Mouse (Mus musculus): ENCODE results near the gene Cltc. TPM values are rescaled to one million over a fixed set of nuclear protein-coding genes. Genes with fewer than 3 reads are reported as not detected.

Gene Cltc
- polyA plus RNA-seq, 1 experiment from 2014 or later, result 173 TPM

DNA sequence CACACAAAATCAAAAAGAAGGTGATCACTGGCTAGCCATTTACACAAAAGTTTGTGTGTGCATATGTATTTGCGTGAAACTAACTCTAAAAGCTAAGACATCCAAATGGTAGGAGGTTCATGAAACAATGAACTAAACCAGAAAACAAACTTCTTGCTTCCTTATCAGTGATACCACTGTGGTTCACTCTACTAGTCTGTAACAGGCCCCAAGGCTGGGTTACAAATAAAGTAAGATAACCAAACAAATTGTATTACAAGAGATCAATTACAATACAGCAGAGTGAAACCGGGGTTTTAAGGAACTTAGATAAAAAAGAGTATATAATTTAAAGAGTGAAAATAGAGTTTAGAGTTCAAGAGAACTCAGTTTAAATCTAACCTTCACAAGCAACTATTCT, 89.8 kb downstream of the Cltc start:
- H3K27me3 ChIP-seq (ENCODE audit: control insufficient read depth, insufficient read depth, low read length), result no peaks in the 10 kb centered on the region
- no peaks in the 10 kb centered on the region for H3K9me3 ChIP-seq (ENCODE audit: control insufficient read depth, low read length)
- H3K4me2 ChIP-seq (replicated peaks; ENCODE audit: low read depth, low read length), result no peak overlapping the region
- H3K36me3 ChIP-seq (ENCODE audit: control insufficient read depth, insufficient read depth, low read length), result no peaks in the 10 kb centered on the region
- DNase-seq (ENCODE audit: low spot score) (no peak), ATAC-seq (ENCODE audit: low FRiP score) (no peak)
- WGBS, result 97% methylated on average over 2 of the region's 2 CpGs
- no peak overlapping the region for H3K27ac ChIP-seq (ENCODE audit: low read depth, low read length)
- no peaks in the 10 kb centered on the region for H3K4me1 ChIP-seq (replicated peaks; ENCODE audit: control insufficient read depth, insufficient read depth, low read length)
- H3K4me3 ChIP-seq (ENCODE audit: low read depth, low read length), result no peak overlapping the region
- H3K9ac ChIP-seq (ENCODE audit: low read depth, low read length), result no peak overlapping the region

DNA sequence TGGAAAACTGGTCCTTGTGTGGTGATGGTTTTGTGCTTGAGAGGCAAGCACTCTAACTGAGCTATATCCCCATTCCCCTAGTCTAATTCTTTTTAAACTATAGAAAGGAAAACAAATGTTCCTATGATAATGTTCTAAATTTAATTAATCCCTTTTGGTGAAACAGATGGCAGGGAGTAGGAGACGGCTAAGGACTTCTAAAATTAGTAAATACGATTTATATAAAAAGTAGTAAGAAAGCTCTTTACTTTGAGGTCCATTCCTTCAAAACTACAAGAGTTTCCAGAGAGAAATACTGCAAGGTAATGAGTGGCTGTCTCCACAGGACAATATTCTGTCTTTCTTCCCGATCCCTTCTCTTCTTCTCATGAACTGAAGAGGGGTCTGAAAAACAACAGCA, 93.0 kb downstream of the Cltc start:
- Histone ChIP-seq H3K4me2 (replicated peaks; ENCODE audit: low read depth, low read length) (no peak overlapping the region), H3K36me3 (ENCODE audit: control insufficient read depth, insufficient read depth, low read length) (no peaks in the 10 kb centered on the region), H3K27ac (ENCODE audit: low read depth, low read length) (no peak overlapping the region), H3K27me3 (ENCODE audit: control insufficient read depth, insufficient read depth, low read length) (no peaks in the 10 kb centered on the region), H3K9ac (ENCODE audit: low read depth, low read length) (no peak overlapping the region), H3K4me3 (ENCODE audit: low read depth, low read length) (no peak overlapping the region), H3K4me1 (replicated peaks; ENCODE audit: control insufficient read depth, insufficient read depth, low read length) (no peaks in the 10 kb centered on the region), H3K9me3 (ENCODE audit: control insufficient read depth, low read length) (no peaks in the 10 kb centered on the region)
- WGBS, result 94% methylated on average over 3 of the region's 3 CpGs
- DNase-seq (ENCODE audit: low spot score) (no peak), ATAC-seq (ENCODE audit: low FRiP score) (no peak)

DNA sequence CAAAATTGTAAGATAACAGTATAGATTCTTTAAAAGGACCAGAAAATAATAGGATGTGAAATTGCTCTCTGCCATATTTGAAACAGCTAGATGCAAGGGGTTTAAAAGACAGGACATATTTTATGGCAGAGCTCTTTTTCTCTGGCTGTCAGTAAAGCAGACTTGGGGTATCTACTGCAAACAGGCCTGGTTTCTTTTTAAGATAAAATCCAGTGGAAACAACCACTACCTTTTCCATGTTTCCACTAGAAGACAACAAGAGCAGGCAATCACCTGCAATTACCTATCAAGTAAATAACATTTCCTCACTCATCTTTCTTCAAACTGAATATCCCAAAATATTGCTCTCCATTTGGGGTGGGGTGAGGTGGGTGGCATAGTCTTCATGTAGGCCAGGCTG, 93.4 kb downstream of the Cltc start:
- no peak overlapping the region for H3K9ac ChIP-seq (ENCODE audit: low read depth, low read length)
- no peak overlapping the region for H3K27ac ChIP-seq (ENCODE audit: low read depth, low read length)
- no peaks in the 10 kb centered on the region for H3K36me3 ChIP-seq (ENCODE audit: control insufficient read depth, insufficient read depth, low read length)
- H3K4me1 ChIP-seq (replicated peaks; ENCODE audit: control insufficient read depth, insufficient read depth, low read length), result no peaks in the 10 kb centered on the region
- no peak overlapping the region for H3K4me3 ChIP-seq (ENCODE audit: low read depth, low read length)
- no peak overlapping the region for H3K4me2 ChIP-seq (replicated peaks; ENCODE audit: low read depth, low read length)
- no peak for DNase-seq (ENCODE audit: low spot score)
- no peaks in the 10 kb centered on the region for H3K9me3 ChIP-seq (ENCODE audit: control insufficient read depth, low read length)
- no peak for ATAC-seq (ENCODE audit: low FRiP score)
- no peaks in the 10 kb centered on the region for H3K27me3 ChIP-seq (ENCODE audit: control insufficient read depth, insufficient read depth, low read length)

DNA sequence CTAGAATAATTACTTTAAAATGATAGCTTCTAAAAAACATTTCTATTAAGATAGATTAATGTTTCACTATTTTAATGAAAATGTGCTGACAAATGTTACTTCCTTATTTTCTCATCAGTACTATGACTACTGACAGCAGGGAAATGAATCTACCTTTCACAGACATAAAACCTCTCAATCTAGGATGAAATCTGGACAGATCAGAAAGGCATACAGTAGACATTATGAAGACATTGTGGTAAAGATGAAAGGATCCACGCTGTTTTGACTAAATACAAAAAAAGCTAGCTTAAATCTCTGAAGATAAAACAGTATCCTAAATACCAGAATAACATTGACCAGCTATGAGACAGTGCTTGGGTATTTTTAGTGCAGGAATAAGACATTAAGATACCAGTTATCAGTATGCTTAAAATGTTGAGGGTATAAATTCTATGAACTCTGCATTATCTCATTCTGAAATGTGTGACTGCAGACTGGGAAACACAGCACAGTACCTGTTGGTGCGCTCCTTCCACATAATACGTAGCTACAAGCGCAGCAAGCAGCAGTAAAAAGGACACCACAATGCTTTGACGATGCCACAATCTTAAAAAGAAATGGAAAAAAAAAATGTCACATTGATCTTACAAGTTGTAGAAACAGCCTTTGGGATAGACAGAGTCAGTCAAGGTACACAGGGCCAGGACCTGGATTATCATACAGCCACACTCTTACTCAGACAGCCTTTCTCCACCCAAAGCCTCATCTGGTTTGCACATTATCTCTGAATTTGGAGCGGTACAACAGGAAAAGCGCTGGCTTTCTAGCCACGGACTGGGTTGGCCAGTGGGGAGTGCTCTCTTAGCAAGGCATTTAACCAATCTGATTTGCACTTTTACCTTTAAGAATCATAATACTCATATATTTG, 94.1 kb downstream of the Cltc start:
- WGBS, result 93% methylated on average over 8 of the region's 8 CpGs
- ATAC-seq (ENCODE audit: low FRiP score), result no peak
- H3K4me2 ChIP-seq (replicated peaks; ENCODE audit: low read depth, low read length), result no peak overlapping the region

DNA sequence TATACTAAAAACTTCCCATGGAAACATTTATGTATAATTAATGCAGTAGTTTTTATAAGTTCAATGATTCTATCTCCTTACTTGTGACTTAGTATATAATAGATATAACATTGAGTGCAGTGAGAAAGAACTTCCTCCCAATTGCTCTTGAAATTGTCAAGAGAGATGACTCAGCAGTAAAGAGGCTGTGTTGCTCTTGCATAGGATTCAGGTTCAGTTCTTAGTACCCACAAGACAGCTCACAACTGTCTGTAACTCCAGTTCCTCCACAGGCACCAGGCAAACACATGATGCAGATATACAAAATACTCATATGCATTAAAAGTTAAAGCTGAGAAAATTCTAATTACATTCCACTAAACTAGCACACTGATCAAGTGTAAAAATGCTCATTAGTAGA, 99.5 kb downstream of the Cltc start:
- Histone ChIP-seq H3K27me3 (ENCODE audit: control insufficient read depth, insufficient read depth, low read length) (no peaks in the 10 kb centered on the region), H3K36me3 (ENCODE audit: control insufficient read depth, insufficient read depth, low read length) (no peaks in the 10 kb centered on the region), H3K27ac (ENCODE audit: low read depth, low read length) (no peak overlapping the region), H3K4me1 (replicated peaks; ENCODE audit: control insufficient read depth, insufficient read depth, low read length) (no peaks in the 10 kb centered on the region), H3K4me3 (ENCODE audit: low read depth, low read length) (no peak overlapping the region), H3K9me3 (ENCODE audit: control insufficient read depth, low read length) (no peaks in the 10 kb centered on the region), H3K9ac (ENCODE audit: low read depth, low read length) (no peak overlapping the region), H3K4me2 (replicated peaks; ENCODE audit: low read depth, low read length) (no peak overlapping the region)
- DNase-seq (ENCODE audit: low spot score), result no peak
- no peak for ATAC-seq (ENCODE audit: low FRiP score)

More for the DNA sequence above, 94.1 kb downstream of the Cltc start:
- Histone ChIP-seq H3K27me3 (ENCODE audit: control insufficient read depth, insufficient read depth, low read length) (no peaks in the 10 kb centered on the region), H3K36me3 (ENCODE audit: control insufficient read depth, insufficient read depth, low read length) (no peaks in the 10 kb centered on the region), H3K27ac (ENCODE audit: low read depth, low read length) (no peak overlapping the region), H3K9ac (ENCODE audit: low read depth, low read length) (no peak overlapping the region), H3K9me3 (ENCODE audit: control insufficient read depth, low read length) (no peaks in the 10 kb centered on the region), H3K4me1 (replicated peaks; ENCODE audit: control insufficient read depth, insufficient read depth, low read length) (no peaks in the 10 kb centered on the region), H3K4me3 (ENCODE audit: low read depth, low read length) (no peak overlapping the region)
- no peak for DNase-seq (ENCODE audit: low spot score)

DNA sequence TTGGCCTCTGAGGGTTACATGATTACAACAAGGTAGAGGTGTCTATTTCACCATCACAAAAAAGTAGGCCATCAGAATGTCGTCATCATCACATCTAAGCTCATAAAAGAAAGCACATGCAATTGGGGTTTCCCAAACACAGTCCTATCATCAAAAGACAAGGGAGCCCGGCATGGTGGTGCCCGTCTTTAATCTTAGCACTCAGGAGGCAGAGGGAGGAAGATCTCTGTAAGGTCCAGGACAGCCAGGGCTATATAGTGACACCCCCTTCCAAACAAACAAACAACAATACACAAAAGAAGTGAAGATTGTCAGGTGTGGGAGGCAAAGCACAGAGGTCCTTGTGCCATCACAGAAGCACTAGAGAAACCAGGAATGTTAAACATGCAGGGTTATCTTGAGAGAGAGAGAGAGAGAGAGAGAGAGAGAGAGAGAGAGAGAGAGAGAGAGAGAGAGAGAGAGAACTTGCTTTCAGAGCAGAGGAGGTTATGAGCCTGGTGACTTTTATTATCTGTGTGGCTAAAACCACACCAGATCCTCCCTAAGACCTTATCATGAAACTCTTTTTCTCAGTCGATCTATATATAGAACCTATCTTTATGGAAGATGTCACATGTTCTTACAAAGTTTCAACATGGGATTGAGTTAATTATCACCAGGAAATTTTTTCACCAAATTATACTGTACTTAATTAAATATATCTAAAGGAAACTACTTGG, 100.4 kb downstream of the Cltc start:
- Histone ChIP-seq H3K4me3 (ENCODE audit: low read depth, low read length) (no peak overlapping the region), H3K4me1 (replicated peaks; ENCODE audit: control insufficient read depth, insufficient read depth, low read length) (no peaks in the 10 kb centered on the region), H3K9me3 (ENCODE audit: control insufficient read depth, low read length) (no peaks in the 10 kb centered on the region), H3K27me3 (ENCODE audit: control insufficient read depth, insufficient read depth, low read length) (no peaks in the 10 kb centered on the region), H3K36me3 (ENCODE audit: control insufficient read depth, insufficient read depth, low read length) (no peaks in the 10 kb centered on the region), H3K27ac (ENCODE audit: low read depth, low read length) (no peak overlapping the region), H3K9ac (ENCODE audit: low read depth, low read length) (no peak overlapping the region), H3K4me2 (replicated peaks; ENCODE audit: low read depth, low read length) (no peak overlapping the region)
- DNase-seq (ENCODE audit: low spot score) (no peak), ATAC-seq (ENCODE audit: low FRiP score) (no peak)
- WGBS, result 88% methylated on average over 4 of the region's 4 CpGs

DNA sequence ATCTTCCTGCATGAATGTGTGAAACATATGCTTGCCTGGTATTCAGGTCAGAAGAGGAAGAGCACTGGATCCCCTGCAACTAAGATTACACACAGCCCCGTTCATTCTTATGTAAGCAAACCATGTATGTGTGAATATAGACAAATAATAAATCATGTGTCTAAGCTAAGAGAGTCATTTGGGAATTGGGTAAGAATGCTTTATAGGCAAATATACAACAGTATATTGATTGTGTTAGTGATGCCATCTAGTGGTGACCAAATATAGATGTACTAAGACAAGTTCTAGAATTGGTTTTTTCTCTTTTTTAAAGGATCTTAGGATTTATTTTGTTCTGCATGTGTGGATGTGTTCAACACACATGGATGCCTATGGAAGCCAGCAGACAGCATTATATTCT, 101.7 kb downstream of the Cltc start:
- Histone ChIP-seq H3K4me1 (replicated peaks; ENCODE audit: control insufficient read depth, insufficient read depth, low read length) (no peaks in the 10 kb centered on the region), H3K9me3 (ENCODE audit: control insufficient read depth, low read length) (no peaks in the 10 kb centered on the region), H3K9ac (ENCODE audit: low read depth, low read length) (no peak overlapping the region), H3K4me2 (replicated peaks; ENCODE audit: low read depth, low read length) (no peak overlapping the region), H3K36me3 (ENCODE audit: control insufficient read depth, insufficient read depth, low read length) (no peaks in the 10 kb centered on the region), H3K27me3 (ENCODE audit: control insufficient read depth, insufficient read depth, low read length) (no peaks in the 10 kb centered on the region), H3K27ac (ENCODE audit: low read depth, low read length) (no peak overlapping the region), H3K4me3 (ENCODE audit: low read depth, low read length) (no peak overlapping the region)
- DNase-seq (ENCODE audit: low spot score), result peak; percentile 33
- WGBS, result 87% methylated on average over 1 of the region's 1 CpGs
- ATAC-seq (ENCODE audit: low FRiP score), result no peak

DNA sequence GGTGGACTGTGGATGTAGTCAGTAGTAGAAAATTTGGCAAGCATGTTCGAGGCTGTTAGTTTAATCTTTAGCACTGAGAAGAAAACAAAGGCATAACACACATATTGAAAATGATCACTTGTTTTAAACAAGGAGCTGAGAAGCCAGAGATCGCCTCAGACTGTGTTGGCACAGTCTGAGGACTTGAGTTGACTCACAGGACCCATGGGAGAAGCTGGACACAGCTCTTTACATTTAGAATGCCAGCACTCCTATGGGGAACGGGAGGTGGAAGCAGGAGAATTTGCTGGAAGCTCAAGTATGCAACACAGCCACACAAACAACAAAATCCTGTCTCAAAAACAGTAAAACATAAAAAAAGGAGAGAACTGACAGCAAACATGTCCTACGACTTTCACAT, 103.3 kb downstream of the Cltc start:
- H3K9me3 ChIP-seq (ENCODE audit: control insufficient read depth, low read length), result no peaks in the 10 kb centered on the region
- 94% methylated on average over 4 of the region's 4 CpGs for WGBS
- ATAC-seq (ENCODE audit: low FRiP score), result no peak
- H3K27me3 ChIP-seq (ENCODE audit: control insufficient read depth, insufficient read depth, low read length), result no peaks in the 10 kb centered on the region
- H3K4me3 ChIP-seq (ENCODE audit: low read depth, low read length), result no peak overlapping the region
- no peak overlapping the region for H3K4me2 ChIP-seq (replicated peaks; ENCODE audit: low read depth, low read length)
- H3K4me1 ChIP-seq (replicated peaks; ENCODE audit: control insufficient read depth, insufficient read depth, low read length), result no peaks in the 10 kb centered on the region
- DNase-seq (ENCODE audit: low spot score), result no peak
- H3K27ac ChIP-seq (ENCODE audit: low read depth, low read length), result no peak overlapping the region
- H3K36me3 ChIP-seq (ENCODE audit: control insufficient read depth, insufficient read depth, low read length), result no peaks in the 10 kb centered on the region
- H3K9ac ChIP-seq (ENCODE audit: low read depth, low read length), result no peak overlapping the region

DNA sequence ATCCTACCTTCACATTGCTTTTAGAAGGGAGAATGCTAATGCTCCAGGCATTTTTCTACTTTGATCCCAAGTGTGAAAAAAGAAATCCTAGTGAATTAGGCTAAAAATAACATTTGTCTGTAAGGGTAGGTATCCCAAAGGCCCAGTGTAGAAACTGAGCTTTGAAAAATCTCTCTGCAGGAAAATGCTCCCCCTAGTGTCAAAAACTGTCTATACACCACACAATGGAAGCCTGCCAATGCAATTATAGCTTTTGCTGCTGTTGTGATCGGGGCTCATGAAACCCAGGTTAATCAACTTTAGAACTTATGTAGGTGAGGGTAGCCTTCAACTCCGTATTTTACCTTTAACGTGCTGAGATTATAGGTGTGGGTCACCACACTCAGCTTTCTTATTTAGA, 103.9 kb downstream of the Cltc start:
- Histone ChIP-seq H3K9me3 (ENCODE audit: control insufficient read depth, low read length) (no peaks in the 10 kb centered on the region), H3K27me3 (ENCODE audit: control insufficient read depth, insufficient read depth, low read length) (no peaks in the 10 kb centered on the region), H3K4me3 (ENCODE audit: low read depth, low read length) (no peak overlapping the region), H3K36me3 (ENCODE audit: control insufficient read depth, insufficient read depth, low read length) (no peaks in the 10 kb centered on the region), H3K27ac (ENCODE audit: low read depth, low read length) (no peak overlapping the region), H3K9ac (ENCODE audit: low read depth, low read length) (no peak overlapping the region), H3K4me2 (replicated peaks; ENCODE audit: low read depth, low read length) (no peak overlapping the region), H3K4me1 (replicated peaks; ENCODE audit: control insufficient read depth, insufficient read depth, low read length) (no peaks in the 10 kb centered on the region)
- DNase-seq (ENCODE audit: low spot score) (peak; percentile 75), ATAC-seq (ENCODE audit: low FRiP score) (no peak)
- 44% methylated on average over 3 of the region's 3 CpGs for WGBS
